Mouse (Mus musculus) limb, embryonic 15.5 days (tissue): ENCODE results near the gene Chrm3. TPM values are rescaled to one million over a fixed set of nuclear protein-coding genes. Genes with fewer than 3 reads are reported as not detected.

Source experiments
- ATAC-seq: fragments of 200-750 bp; cut with Nextera tagmentation; 2 replicates; pipeline ENCODE4 v1.8.0; 2017; ENCODE audit warnings: low read depth, moderate TSS enrichment; ENCODE audit not compliant: insufficient number of reproducible peaks, low FRiP score, low TSS enrichment
- H3K27ac ChIP-seq: fragments of 300-500 bp; sonication (generic); 2 replicates; pipeline ENCODE4 v1.5.1; 2015; ENCODE audit warnings: moderate library complexity, mild to moderate bottlenecking, inconsistent platforms
- H3K27me3 ChIP-seq: fragments of 300-500 bp; sonication (generic); 2 replicates; pipeline ENCODE4 v1.6.1; 2015; ENCODE audit warnings: inconsistent platforms
- H3K36me3 ChIP-seq: fragments of 300-500 bp; sonication (generic); 2 replicates; pipeline ENCODE4 v1.6.1; 2015; ENCODE audit warnings: inconsistent platforms
- H3K4me1 ChIP-seq: fragments of 300-500 bp; sonication (generic); 2 replicates; pipeline ENCODE4 v1.6.1; 2015; ENCODE audit warnings: inconsistent platforms
- H3K4me2 ChIP-seq: fragments of 300-500 bp; sonication (generic); 2 replicates; pipeline ENCODE4 v1.6.1; 2015; ENCODE audit warnings: mild to moderate bottlenecking, inconsistent platforms
- H3K4me3 ChIP-seq: fragments of 300-500 bp; sonication (generic); 2 replicates; pipeline ENCODE4 v1.5.1; 2015; ENCODE audit warnings: mild to moderate bottlenecking, inconsistent platforms
- H3K9ac ChIP-seq: fragments of 300-500 bp; sonication (generic); 2 replicates; pipeline ENCODE4 v1.6.1; 2015; ENCODE audit warnings: inconsistent platforms
- H3K9me3 ChIP-seq: fragments of 300-500 bp; sonication (generic); 2 replicates; pipeline ENCODE4 v1.6.1; 2016; ENCODE audit warnings: inconsistent platforms
- WGBS: fragments of 180-500 bp; shearing (Covaris S2); methylation state at CpG from one replicate; pipeline ENCODE4 v1.1.7; 2015; 5-methylcytosine and 5-hydroxymethylcytosine counted together
- polyA plus RNA-seq: library from polyadenylated mRNA; unstranded; fragments of >200 nt; fragmentation: Nextera tagmentation; extraction: Ambion mirVana; gene quantifications from 2 replicates; pipeline ENCODE4 v1.2.1, GENCODE M21; 2015

The Chrm3 gene
- polyA plus RNA-seq, 1 experiment from 2014 or later, result 1.2 TPM

- Histone ChIP-seq H3K4me1 (no peaks in the 10 kb centered on the region), H3K36me3 (no peaks in the 10 kb centered on the region), H3K27me3 (no peaks in the 10 kb centered on the region), H3K9me3 (no peaks in the 10 kb centered on the region), H3K27ac (no peak overlapping the region), H3K9ac (no peak overlapping the region), H3K4me3 (no peak overlapping the region), H3K4me2 (no peak overlapping the region)
- ATAC-seq, result no peak
- 87% methylated on average over 4 of the region's 4 CpGs for WGBS
Observed at GRCm38 (mm10) chr13:10138878-10139277, 221.8 kb downstream of the Chrm3 start.

GRCm38 (mm10) chr13:10131064-10131463 is 229.6 kb downstream of the Chrm3 start:
- Histone ChIP-seq H3K9ac (no peak overlapping the region), H3K9me3 (no peaks in the 10 kb centered on the region), H3K4me1 (no peaks in the 10 kb centered on the region), H3K4me2 (no peak overlapping the region), H3K36me3 (no peaks in the 10 kb centered on the region), H3K4me3 (no peak overlapping the region), H3K27me3 (no peaks in the 10 kb centered on the region), H3K27ac (no peak overlapping the region)
- 15% methylated on average over 2 of the region's 2 CpGs for WGBS
- no peak for ATAC-seq

- H3K4me1 ChIP-seq, result no peaks in the 10 kb centered on the region
- 60% methylated on average over 2 of the region's 2 CpGs for WGBS
- H3K4me2 ChIP-seq, result no peak overlapping the region
- no peaks in the 10 kb centered on the region for H3K9me3 ChIP-seq
- H3K9ac ChIP-seq, result no peak overlapping the region
- no peaks in the 10 kb centered on the region for H3K36me3 ChIP-seq
- H3K27ac ChIP-seq, result no peak overlapping the region
- no peak overlapping the region for H3K4me3 ChIP-seq
- H3K27me3 ChIP-seq, result no peaks in the 10 kb centered on the region
- no peak for ATAC-seq
Observed at GRCm38 (mm10) chr13:10112211-10112610, 248.4 kb downstream of the Chrm3 start.

- no peaks in the 10 kb centered on the region for H3K27me3 ChIP-seq
- no peak overlapping the region for H3K9ac ChIP-seq
- no peaks in the 10 kb centered on the region for H3K4me1 ChIP-seq
- 50% methylated on average over 1 of the region's 1 CpGs for WGBS
- H3K4me2 ChIP-seq, result no peak overlapping the region
- ATAC-seq, result no peak
- H3K36me3 ChIP-seq, result no peaks in the 10 kb centered on the region
- H3K9me3 ChIP-seq, result no peaks in the 10 kb centered on the region
- H3K4me3 ChIP-seq, result no peak overlapping the region
- H3K27ac ChIP-seq, result no peak overlapping the region
Observed at GRCm38 (mm10) chr13:10109542-10109941, 251.1 kb downstream of the Chrm3 start.

GRCm38 (mm10) chr13:10107331-10107730 is 253.3 kb downstream of the Chrm3 start:
- no peak overlapping the region for H3K9ac ChIP-seq
- no peaks in the 10 kb centered on the region for H3K36me3 ChIP-seq
- H3K4me2 ChIP-seq, result no peak overlapping the region
- no peaks in the 10 kb centered on the region for H3K4me1 ChIP-seq
- ATAC-seq, result no peak
- 80% methylated on average over 7 of the region's 7 CpGs for WGBS
- H3K27ac ChIP-seq, result no peak overlapping the region
- H3K4me3 ChIP-seq, result no peak overlapping the region
- no peaks in the 10 kb centered on the region for H3K27me3 ChIP-seq
- no peaks in the 10 kb centered on the region for H3K9me3 ChIP-seq

- Histone ChIP-seq H3K9ac (no peak overlapping the region), H3K27me3 (no peaks in the 10 kb centered on the region), H3K4me2 (no peak overlapping the region), H3K9me3 (no peaks in the 10 kb centered on the region), H3K4me3 (no peak overlapping the region), H3K4me1 (no peaks in the 10 kb centered on the region), H3K27ac (no peak overlapping the region), H3K36me3 (no peaks in the 10 kb centered on the region)
- ATAC-seq, result no peak
- WGBS, result 85% methylated on average over 4 of the region's 4 CpGs
Observed at GRCm38 (mm10) chr13:10090778-10091177, 269.9 kb downstream of the Chrm3 start.

GRCm38 (mm10) chr13:10086336-10086735 is 274.3 kb downstream of the Chrm3 start:
- WGBS, result 80% methylated on average over 6 of the region's 6 CpGs
- no peak for ATAC-seq
- no peak overlapping the region for H3K9ac ChIP-seq
- H3K4me2 ChIP-seq, result no peak overlapping the region
- no peaks in the 10 kb centered on the region for H3K9me3 ChIP-seq
- H3K27me3 ChIP-seq, result no peaks in the 10 kb centered on the region
- H3K4me1 ChIP-seq, result no peaks in the 10 kb centered on the region
- H3K36me3 ChIP-seq, result no peaks in the 10 kb centered on the region
- H3K27ac ChIP-seq, result no peak overlapping the region
- H3K4me3 ChIP-seq, result no peak overlapping the region

- no peak overlapping the region for H3K9ac ChIP-seq
- no peaks in the 10 kb centered on the region for H3K27me3 ChIP-seq
- ATAC-seq, result no peak
- WGBS, result 74% methylated on average over 6 of the region's 6 CpGs
- H3K27ac ChIP-seq, result no peak overlapping the region
- H3K4me3 ChIP-seq, result no peak overlapping the region
- H3K4me2 ChIP-seq, result no peak overlapping the region
- H3K9me3 ChIP-seq, result no peaks in the 10 kb centered on the region
- H3K36me3 ChIP-seq, result no peaks in the 10 kb centered on the region
- H3K4me1 ChIP-seq, result no peaks in the 10 kb centered on the region
Observed at GRCm38 (mm10) chr13:10081896-10082426, 278.7 kb downstream of the Chrm3 start.

GRCm38 (mm10) chr13:10071165-10071564 is 289.5 kb downstream of the Chrm3 start:
- ATAC-seq, result no peak

GRCm38 (mm10) chr13:10068927-10069580 is 291.6 kb downstream of the Chrm3 start:
- Histone ChIP-seq H3K36me3 (no peaks in the 10 kb centered on the region), H3K4me1 (no peaks in the 10 kb centered on the region), H3K27ac (no peak overlapping the region), H3K9me3 (no peaks in the 10 kb centered on the region), H3K9ac (no peak overlapping the region), H3K4me3 (no peak overlapping the region), H3K27me3 (no peaks in the 10 kb centered on the region), H3K4me2 (no peak overlapping the region)
- WGBS, result 85% methylated on average over 10 of the region's 10 CpGs
- no peak for ATAC-seq

More at GRCm38 (mm10) chr13:10071165-10071564, 289.5 kb downstream of the Chrm3 start:
- H3K4me1 ChIP-seq, result no peaks in the 10 kb centered on the region
- no peak overlapping the region for H3K9ac ChIP-seq
- H3K27ac ChIP-seq, result no peak overlapping the region
- H3K36me3 ChIP-seq, result no peaks in the 10 kb centered on the region
- H3K4me2 ChIP-seq, result no peak overlapping the region
- no peaks in the 10 kb centered on the region for H3K9me3 ChIP-seq
- H3K4me3 ChIP-seq, result no peak overlapping the region
- 31% methylated on average over 5 of the region's 5 CpGs for WGBS
- no peaks in the 10 kb centered on the region for H3K27me3 ChIP-seq

GRCm38 (mm10) chr13:10066829-10067618 is 293.6 kb downstream of the Chrm3 start:
- no peaks in the 10 kb centered on the region for H3K9me3 ChIP-seq
- H3K27me3 ChIP-seq, result no peaks in the 10 kb centered on the region
- 83% methylated on average over 12 of the region's 12 CpGs for WGBS
- H3K4me3 ChIP-seq, result no peak overlapping the region
- H3K27ac ChIP-seq, result no peak overlapping the region
- no peak for ATAC-seq
- H3K4me1 ChIP-seq, result no peaks in the 10 kb centered on the region
- no peak overlapping the region for H3K4me2 ChIP-seq
- H3K36me3 ChIP-seq, result no peaks in the 10 kb centered on the region
- H3K9ac ChIP-seq, result no peak overlapping the region

- no peak overlapping the region for H3K4me3 ChIP-seq
- H3K9me3 ChIP-seq, result no peaks in the 10 kb centered on the region
- no peaks in the 10 kb centered on the region for H3K27me3 ChIP-seq
- H3K27ac ChIP-seq, result no peak overlapping the region
- H3K36me3 ChIP-seq, result no peaks in the 10 kb centered on the region
- no peak overlapping the region for H3K9ac ChIP-seq
- no peak for ATAC-seq
- no peak overlapping the region for H3K4me2 ChIP-seq
- 72% methylated on average over 2 of the region's 2 CpGs for WGBS
- H3K4me1 ChIP-seq, result no peaks in the 10 kb centered on the region
Observed at GRCm38 (mm10) chr13:10065776-10066175, 294.9 kb downstream of the Chrm3 start.
